Mouse (Mus musculus): ENCODE data around the gene Tagln3.
A peak's percentile ranks its signal among the peaks of the same experiment; 100 is the strongest.

Tagln3 gene

DNA sequence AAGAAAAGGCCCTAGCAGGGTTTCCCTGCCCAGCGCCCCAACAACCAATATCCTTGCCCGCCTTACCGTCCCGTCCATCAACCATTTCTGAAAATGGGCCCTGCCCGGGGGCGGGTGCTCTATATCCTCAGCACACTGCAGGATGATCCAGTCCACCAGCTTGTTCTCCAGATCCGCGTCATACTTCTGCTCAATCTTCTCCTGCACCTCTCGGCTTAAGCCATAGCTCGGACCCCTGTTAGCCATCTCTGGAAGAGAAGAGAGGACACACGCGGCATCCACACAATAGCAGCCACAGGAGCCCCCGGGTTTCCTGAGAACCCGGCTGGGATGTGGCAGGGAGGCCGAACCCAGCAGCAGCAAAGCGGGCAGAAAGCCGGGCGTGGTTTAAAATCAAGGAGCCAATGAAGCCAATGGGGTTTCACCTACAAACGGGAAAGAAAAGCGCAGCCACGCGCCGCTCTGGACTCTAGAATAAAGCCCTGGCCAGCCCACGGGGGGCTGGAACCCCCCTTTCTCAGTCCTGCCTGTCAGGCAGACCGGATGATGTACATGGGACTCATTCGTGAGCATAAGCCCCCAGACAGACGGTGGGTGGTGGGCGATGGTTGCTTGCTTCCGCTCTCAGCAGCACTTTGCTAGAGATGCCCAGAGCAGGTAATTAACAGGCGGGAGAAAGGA lies at the start of gene Tagln3:
Gene Tagln3, minus strand, starts transcription at position 548 of the 681 bp plus-strand sequence.
- peak; percentile 5 for DNase-seq

DNA sequence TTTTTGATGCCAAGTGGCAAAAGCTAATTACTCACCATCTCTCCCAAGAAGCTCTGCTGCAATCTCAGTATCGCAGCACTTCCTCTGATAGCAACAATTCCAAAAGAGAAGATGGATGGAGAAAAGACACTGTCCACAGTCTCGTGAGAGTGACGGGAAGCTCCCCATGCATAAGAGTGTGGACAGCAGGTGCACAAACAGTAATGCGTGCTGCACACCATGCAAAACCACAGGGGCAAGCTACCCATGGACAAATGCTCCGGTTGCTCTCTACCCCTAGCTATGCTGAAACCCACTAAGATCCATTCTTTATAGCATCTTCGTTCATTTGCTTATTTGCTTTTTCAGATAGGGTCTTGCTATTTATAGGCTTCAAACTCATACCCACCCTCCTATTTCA lies 46.5 kb upstream of the Tagln3 start:
- no peak for DNase-seq

DNA sequence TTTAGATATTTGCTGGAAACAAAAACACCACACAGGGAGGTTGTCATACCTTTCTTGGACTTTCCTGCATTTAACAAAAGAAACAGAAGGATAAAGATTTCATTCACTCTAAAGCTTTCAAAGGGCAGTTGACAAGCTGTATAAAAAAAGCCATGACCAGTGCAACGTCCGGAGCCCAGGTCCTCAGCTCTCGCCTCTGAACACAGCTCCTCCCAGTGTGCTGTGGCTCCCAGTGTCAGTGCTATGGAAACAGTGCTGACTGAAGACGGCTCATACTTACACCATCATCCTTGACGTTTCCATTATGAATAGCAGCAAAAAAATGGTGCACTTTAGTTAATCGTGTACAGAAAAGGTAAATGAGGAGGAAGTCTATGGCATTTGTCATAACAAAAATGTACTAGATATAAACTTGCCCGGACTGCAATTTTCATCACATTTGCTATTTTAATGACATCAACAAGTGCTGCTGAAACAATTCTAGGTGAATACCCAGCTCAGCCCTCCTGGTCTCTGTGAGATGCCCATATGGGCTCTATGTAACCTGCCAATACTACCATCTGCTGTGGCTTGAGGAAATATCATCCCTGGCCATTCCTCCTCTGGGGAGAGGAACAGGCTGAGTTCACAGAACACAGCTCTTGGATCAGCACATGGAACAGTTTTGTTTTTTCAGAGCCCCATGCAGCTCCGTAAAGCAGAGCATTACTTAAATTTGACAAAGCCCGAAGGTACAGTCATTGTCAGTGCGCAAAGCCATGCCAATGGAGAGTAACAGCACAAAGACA lies 43.6 kb upstream of the Tagln3 start:
- no peak for DNase-seq

DNA sequence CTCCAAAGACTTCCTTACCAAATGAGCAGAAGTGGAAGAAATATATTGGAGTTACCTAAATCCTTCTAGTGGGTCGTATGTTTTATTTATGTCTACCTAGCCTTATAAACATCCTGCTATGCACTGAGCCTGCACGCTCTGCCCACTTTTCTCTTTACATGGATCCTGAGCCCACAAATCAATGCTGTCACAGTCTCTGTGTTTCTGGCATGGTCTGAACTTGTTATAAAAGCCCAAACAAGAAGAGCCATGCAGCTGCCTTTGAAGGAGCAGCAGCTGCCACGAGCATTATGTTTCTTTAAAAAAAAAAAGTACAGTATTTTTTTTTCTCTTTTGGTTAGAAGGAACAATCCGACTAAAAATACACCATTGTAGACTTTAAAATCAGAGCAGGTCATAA lies 43.0 kb upstream of the Tagln3 start:
- DNase-seq, result no peak

DNA sequence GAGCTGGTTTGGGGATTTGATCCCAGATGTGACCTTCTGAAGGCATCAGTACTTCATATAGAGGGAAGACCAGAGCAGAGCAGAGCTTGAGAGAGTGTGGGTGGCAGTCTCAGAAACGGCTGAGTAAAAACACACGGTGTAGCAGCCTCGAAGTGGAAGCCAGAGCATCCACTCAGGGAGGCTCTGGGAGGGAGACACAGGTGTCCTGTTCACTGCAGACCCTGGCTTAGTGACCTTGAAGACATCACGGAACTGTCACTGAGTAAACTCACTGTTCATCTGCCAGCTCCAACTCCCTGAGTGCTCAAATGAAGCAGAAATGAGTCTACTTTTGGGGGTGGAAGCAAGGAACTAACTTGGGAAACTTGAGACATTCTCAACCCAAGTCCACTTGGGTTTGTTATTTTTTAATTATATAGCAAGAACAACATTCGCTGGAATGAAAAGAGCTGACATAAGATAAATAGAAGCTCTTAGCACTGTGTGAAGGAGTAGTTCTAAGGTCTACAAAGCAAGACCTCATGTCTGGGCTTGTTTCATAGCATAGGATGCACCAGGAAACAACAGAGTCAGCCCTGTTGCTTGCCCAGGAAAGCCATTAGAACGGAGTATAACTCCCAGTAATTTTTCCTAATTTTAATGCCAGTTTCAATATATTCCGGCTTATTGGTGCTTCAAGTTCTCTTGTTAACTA lies 41.5 kb upstream of the Tagln3 start:
- DNase-seq, result no peak

DNA sequence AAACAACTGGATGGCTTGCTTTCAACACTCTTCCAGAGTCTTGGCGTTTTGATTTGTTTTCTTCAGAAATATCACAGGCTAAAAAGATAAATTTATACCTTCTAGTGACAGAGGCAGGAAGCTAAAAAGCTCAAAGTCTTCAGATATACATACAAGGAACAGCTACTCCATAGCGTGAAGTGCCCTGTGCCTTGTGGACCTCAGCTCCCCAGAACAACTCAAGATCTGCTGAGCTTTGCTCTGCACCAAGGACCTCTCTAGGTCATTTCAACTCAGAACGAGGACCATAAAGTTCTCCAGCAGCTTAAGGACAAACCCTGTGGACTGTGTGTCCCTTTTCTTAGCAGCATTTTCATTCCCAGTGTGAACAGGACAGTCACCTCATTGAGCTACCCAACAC lies 40.7 kb upstream of the Tagln3 start:
- DNase-seq, result no peak

DNA sequence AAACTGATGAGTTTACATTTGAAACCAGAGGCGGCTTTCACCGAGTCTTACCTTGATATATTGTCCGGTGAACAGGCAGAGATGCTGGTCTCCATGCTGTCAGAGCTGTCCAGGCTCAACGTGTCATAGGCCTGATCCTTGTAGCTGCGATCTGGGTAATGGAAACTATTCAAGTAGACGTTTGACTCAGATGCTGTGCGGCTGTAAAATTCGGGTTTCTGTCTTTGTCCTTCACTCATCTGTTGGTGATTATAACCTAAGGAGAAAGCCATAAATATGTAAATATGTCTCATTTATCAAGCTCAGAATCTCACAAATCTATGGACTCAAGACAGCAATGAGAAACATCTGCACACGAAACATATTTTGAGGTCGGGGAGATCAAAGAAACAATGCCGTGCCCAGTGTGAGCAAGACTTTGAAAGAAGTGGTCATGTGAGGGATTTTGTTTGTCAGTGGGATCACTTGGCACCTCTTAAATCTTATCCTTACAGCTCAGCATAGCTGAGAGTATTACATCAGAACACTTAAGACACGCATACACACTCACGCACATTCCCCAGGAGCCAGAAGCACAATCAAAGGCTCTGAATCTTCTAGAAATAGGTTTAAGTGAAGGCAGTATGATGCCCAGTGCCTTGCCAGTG lies 38.6 kb upstream of the Tagln3 start:
- peak; percentile 56 for DNase-seq

DNA sequence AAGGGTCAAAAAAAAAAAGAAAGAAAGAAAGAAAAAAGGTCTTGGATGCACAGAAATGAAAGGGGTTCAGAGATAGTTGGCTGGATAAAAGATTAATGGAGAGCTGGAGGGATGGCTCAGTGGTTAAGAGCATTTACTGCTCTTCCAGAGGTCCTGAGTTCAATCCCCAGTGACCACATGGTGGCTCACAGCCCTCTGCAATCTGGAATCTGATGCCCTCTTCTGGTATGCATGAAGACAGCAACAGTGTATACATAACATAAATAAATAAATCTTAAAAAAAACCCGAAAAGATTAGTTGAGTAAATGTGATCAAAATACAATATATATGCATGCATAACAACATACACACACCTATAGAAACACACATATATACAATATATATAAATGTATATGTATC lies 37.0 kb upstream of the Tagln3 start:
- no peak for DNase-seq

DNA sequence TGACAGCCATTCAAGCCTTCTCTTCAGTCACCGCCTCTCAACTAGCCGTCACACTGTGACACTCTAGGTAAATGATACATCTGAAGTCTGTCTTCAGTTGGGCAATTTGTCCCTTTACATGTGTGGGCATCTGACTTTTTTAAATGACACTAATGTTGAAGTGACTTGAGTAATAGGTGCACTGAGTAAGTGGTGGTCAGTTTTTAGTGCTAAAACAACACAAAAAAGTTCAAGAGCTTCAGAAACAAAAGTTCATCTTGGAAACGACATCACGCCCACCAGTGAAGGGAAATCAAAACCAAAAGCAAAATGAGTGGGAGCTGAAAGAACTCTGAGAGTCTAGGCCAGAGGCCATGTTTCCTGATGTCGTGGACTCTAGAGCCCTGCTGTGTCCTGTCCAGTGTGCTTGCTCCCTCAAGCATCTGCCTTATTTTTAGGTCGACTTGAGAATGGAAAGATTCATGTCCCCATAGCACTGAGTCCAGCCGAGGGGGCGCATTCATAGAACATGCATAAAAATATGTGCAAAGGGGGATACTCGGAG lies 34.4 kb upstream of the Tagln3 start:
- DNase-seq, result no peak

DNA sequence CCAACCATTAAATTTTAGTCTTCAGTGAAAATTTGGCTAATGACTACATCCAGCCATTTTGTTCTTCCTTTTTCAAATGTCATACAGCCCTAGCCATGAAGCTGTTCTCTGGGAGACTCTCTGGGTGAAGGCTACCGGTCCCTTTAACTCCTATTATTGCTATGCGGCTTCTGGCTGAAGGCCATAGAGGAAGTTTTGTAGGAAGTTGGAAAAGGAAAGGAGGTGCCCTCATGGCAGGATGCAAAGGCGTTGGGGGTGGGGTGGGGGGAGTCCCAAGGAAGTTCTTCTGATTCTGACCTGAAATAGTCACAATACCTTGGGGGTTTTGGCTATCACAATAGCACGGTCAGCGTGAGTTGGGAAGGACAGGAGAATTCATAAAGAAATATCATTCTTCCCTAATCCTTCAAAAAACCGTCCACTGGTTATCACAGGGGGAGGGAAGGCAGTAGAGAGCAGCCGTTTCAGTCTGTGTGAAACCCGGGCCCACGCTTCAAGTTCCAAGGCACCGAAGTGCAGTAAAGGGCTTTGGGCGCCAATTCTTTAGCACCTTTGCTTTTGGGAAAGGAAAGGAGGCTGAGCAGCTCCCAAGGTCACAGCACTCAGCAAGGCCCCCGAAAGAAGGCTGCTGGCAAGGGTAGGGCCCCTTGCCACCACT lies 33.1 kb upstream of the Tagln3 start:
- DNase-seq, result peak; percentile 90

DNA sequence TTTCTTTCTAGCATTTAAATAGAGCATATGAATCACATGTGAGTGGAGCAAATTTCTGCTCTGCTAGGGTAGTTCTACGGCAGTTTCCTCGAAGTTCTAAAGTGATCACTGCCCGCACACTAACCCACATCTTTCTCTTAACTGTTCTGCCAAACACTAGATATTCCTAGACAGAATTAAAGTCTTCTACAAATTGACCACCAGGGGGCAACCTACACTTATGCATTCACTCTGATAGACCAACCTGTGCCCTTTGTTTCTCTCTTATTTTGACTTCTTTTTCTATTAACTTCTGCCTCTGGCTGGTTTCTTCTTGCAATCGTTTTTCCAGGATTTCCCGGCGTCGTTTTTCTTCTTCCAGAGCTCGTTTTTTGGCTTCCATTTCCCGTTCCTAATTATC lies 32.4 kb upstream of the Tagln3 start:
- peak; percentile 87 for DNase-seq

DNA sequence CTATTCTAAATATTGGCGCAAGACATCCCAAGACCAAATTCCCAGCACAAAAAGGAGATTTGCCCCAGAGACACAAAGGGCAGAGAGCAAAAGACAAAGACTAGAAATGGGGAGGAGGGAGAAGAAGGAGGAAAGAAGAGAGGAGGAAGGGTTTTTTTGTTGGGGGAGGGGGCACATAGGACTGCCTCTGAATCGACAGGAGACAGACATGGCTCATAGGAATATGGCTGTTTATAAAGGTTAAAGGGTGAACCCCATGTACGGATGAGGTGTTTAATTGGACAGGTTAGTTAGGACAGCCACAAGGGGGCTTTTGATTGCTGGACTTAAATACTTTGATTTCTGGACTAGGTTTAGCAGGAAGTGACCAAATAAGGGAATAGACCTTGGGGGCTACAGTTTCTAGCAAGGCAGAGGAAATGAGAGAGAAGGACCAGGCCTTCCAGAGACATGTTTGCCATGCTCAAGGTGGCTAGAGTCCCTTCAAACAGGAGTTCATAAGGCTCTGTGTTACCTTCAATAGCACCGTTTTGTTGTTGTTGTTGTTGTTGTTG lies 19.3 kb upstream of the Tagln3 start:
- DNase-seq, result no peak

DNA sequence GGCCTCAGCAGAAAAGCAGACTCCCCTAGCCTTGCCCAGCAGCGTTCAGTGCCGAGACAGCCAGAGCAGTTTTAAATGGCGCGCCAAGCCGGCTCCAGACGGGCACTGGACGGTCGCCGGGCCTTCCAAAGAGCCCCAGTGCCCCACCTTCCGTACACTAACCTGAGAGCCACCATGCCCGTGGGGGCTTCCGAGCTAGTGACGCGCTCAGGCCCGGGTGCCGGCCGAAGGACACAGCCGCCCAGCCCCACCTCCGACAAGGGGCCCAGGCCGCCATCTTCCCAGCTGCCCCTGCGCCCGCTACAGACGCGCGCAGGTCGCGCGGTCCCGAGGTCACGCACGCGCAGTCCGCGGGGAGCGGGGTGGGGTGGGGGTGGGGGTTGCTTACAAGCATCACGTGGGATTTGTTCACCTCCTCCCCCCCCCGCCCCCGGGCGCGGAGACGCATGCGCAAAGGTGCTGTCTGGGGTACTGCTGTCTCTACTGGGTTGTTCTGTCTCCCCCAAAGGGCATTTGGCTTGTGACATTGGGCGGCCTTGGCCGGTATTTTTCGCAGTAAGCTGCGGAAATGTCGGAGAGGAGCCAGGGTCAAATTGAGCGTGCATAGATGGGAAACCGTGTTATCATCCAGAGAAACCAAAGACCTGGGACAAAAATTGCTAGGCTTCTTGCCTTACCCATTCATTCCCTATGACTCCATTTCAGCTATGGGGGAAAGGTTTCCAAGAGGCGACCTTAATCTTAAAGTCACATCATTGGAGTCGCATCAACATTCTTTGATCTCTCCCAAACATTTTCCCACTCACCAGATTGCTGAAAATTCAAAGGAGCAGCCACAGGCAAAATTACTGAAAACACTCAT lies 18.4 kb upstream of the Tagln3 start, which contains the start of gene Abhd10:
Gene Abhd10, minus strand, starts transcription at position 341 of the 862 bp plus-strand sequence.
- DNase-seq, result peak; percentile 97

DNA sequence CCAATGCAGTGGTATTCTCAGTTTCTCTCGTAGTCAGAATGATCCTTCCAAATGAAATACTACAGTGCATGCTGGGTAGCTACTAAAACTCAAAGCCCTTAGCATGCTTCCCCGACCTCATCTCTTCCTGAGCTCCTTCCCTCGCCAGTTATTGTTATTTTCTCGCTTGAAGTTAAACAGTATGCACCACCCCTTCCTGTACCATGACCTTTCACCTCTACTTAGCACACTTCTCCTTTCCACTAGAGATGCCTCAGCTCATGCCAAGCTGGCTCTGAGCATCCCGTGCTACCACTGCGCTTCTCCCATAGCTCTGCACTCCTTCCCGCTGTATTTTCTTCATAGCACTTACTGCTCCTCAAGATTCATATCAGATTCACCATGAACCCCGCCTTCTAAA lies 13.5 kb upstream of the Tagln3 start:
- no peak for DNase-seq

DNA sequence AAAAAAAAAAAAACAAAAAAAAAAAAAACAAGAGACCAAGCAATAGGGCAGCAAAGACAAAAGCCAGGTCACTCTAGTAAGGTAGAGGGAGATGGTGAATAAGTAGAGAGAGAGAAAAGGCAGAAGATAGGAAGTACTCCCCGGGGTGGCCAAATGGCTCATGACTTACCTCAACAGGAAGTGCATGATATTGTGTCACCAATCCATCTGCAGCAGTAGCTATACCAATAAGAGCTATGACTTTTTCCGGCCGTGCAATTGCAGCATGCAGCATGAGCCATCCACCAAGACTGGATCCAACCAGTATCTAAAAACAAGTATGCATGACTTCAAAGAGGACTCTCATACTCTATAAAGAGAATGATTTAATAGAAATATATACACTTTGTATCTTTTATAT lies 12.3 kb upstream of the Tagln3 start:
- DNase-seq, result no peak

DNA sequence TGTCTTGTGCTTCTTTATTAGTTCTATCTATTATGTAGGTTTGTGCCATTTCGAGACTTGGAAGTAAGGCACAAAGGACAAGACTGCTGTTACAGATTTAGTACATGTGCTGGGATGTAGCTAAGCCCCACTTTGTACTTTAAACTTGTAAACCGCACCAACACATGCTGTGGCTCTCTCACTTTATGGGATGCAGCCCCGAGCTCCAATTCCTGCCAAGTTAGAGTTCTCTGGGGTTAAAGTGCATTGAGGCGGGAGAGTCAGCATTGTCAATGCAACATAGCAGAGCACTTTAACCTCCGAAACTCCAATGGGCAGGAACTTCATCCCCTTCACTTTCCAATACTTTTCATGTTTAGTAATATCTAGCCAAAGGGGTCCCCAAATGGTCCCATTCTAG lies 4.8 kb upstream of the Tagln3 start:
- DNase-seq, result no peak

DNA sequence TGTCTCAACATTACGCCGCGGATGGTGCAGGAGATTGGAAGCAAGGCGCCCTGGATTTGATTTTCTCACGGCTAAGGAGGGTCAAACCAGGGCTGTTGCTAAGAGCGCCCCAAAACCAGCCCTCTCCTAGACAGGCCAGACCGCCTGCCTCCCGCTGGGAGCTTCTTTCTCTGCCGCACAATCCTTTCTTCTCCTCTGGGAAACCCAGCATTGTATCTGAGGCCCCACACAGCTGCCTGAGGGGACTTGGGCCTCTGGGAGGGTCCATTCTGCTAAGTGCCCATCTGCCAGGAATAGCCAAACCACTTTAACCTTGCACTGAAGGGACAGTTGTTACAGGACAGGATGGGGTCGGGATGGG lies 314 bp upstream of the Tagln3 start:
- no peak for DNase-seq

DNA sequence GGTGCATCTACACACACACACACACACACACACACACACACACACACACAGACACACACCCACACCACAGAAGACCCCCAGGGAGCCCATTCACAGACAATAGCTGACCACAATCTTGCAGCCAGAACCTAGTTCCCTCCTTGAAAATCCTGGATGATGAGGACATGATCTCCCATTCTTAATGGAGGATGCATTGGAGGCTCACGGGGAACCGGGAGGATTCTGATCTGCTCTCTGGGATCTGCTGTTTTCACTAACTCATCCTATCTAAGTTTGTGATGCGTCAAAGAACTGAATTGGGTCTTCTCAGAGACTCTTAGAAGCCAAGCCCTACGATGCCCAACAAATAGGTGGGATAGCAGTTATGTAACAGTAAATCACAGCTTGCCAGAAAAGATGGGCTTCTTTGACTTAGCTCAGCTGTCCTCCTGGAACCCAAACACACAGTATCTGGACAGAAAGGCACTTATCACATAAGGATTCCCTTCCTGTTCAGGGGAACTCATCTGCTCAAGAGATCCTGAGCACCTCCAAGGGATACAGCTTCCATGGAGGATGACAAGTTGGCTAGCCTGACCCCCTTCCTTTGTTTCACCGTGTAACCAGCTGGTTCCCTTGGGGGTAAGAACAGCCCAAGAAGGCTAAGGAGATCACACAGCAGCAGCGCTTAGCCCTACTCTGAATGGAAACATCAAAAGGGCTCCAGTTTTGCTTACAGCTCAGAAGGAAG lies 1.1 kb downstream of the Tagln3 start:
- no peak for DNase-seq

DNA sequence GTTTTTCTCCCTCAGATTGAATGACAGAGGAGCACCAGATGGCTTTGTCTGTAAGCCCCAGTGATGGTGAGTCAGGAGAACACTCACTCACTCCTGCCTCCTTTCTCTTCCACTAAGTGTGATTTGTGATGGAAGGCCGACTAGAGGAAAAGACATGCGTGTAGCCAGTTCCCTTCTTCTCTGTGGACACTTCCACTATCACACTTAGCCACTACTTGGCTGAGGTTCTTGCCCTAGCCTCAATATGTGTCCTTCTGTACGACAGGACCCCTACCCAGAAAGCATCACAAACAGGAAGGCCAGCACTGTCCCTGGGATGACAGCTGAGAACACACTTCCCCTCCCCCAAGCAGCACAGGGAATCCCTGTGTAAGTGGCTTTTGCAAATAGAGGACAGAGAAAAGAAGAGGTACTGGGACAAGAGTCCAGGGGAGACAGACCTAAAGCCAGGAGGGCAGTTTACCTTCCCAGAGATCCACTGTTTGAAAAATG lies 1.9 kb downstream of the Tagln3 start:
- DNase-seq, result no peak

DNA sequence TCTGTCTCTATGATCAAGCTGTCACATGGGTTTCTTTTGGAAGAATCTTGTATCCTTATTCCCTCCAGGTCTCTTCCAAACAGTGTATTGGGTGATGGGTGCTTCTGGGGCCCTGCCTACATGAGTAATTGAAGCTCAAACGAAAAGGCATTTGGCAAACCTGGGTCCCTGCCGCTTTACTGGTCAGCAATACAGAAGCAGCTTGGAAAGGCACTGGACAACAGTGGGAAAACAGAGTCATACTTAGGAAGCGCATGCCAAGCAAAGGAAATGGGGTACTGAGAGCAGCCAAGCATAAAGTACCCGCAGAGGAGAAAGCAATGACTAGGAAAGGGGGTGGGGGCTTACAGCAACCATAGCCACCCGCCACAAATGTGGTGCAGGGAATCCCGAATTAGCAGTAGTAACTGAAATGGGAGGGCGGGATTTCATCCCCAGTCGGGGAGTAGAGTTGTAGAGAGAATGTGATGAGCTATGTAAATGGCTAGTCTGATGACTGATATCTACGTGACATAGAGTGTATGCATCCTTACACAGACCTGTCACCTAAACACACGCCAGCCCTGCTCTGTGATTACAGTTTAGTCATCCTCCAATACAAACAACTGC lies 4.3 kb downstream of the Tagln3 start:
- no peak for DNase-seq

All from lung, postnatal 36 days (tissue).